Mouse (Mus musculus) ES-E14 (cell line): ENCODE results near the gene Shcbp1l. TPM values are rescaled to one million over a fixed set of nuclear protein-coding genes. Genes with fewer than 3 reads are reported as not detected.

Experiments
- DNase-seq: peaks from one replicate; pipeline ENCODE4 v3.0.0-alpha.2; 2013; ENCODE audit warnings: low read depth, low spot score
- H3K27ac ChIP-seq: 2 replicates; pipeline ENCODE4 v1.5.1; 2012; ENCODE audit warnings: low read depth, mild to moderate bottlenecking, low read length, moderate library complexity, mixed read lengths; ENCODE audit not compliant: poor library complexity, insufficient read depth, severe bottlenecking
- H3K36me3 ChIP-seq: 2 replicates; pipeline ENCODE4 v1.6.1; 2012; ENCODE audit warnings: mild to moderate bottlenecking, low read length, moderate library complexity, mixed read lengths; ENCODE audit not compliant: control insufficient read depth, poor library complexity, insufficient read depth, severe bottlenecking
- H3K4me1 ChIP-seq, 2 experiments: fragments of 150-350 bp in 1 of 2; sonication (generic) in 1 of 2; 2 replicates each; pipeline ENCODE4 v1.6.1; 2012; ENCODE audit warnings: low read length in 2 of 2, mild to moderate bottlenecking in 1 of 2, mixed read lengths in 1 of 2; ENCODE audit not compliant: control insufficient read depth in 2 of 2, insufficient read depth in 2 of 2, poor library complexity in 1 of 2
- H3K4me3 ChIP-seq, 2 experiments: fragments of 150-350 bp in 1 of 2; sonication (generic) in 1 of 2; 2 replicates each; pipeline ENCODE4 v1.5.1; 2012; ENCODE audit warnings: low read length in 2 of 2, low read depth in 1 of 2, mild to moderate bottlenecking in 1 of 2, mixed read lengths in 1 of 2; ENCODE audit not compliant: insufficient read depth in 1 of 2, poor library complexity in 1 of 2, severe bottlenecking in 1 of 2
- H3K9ac ChIP-seq: 2 replicates; pipeline ENCODE4 v1.6.1; 2012; ENCODE audit warnings: low read depth, mild to moderate bottlenecking, low read length, mixed read lengths; ENCODE audit not compliant: poor library complexity, insufficient read depth, severe bottlenecking
- H3K9me3 ChIP-seq: fragments of 150-350 bp; sonication (generic); 2 replicates; pipeline ENCODE4 v1.6.1; 2012; ENCODE audit warnings: low read depth, mild to moderate bottlenecking, low read length; ENCODE audit not compliant: control insufficient read depth, insufficient read depth
- CHD2 ChIP-seq: IDR thresholded peaks from 2 replicates; pipeline ENCODE4 v1.6.1; 2014; ENCODE audit warnings: mild to moderate bottlenecking, low read depth, low read length, inconsistent platforms
- HCFC1 ChIP-seq: IDR thresholded peaks from 2 replicates; pipeline ENCODE4 v1.6.1; 2012; ENCODE audit warnings: low read length, inconsistent platforms, borderline replicate concordance; ENCODE audit not compliant: insufficient read depth
- MAFK ChIP-seq: IDR thresholded peaks from 2 replicates; pipeline ENCODE4 v1.6.1; 2014; ENCODE audit warnings: mild to moderate bottlenecking, low read depth, low read length, inconsistent platforms; ENCODE audit not compliant: insufficient read depth
- ZC3H11A ChIP-seq: IDR thresholded peaks from 2 replicates; pipeline ENCODE4 v1.6.1; 2012; ENCODE audit warnings: low read depth, mild to moderate bottlenecking, inconsistent platforms, low read length, borderline replicate concordance
- ZNF384 ChIP-seq: IDR thresholded peaks from 2 replicates; pipeline ENCODE4 v1.6.1; 2012; ENCODE audit warnings: low read depth, low read length, inconsistent platforms
- in situ Hi-C, 2 experiments: fragments of 600-800 bp; cut with MboI; formaldehyde crosslinking; loops; one replicate each; pipeline ENCODE4 v1.15.1; 2025; ENCODE audit warnings: low sequenced_read_pairs in 2 of 2, inconsistent platforms in 1 of 2; ENCODE audit not compliant: unreplicated experiment in 2 of 2
- total RNA-seq: library from RNA; depleted of rRNA; stranded (reverse); fragments of 300-350 nt; gene quantifications from 2 replicates; pipeline ENCODE4 v1.2.3, GENCODE M21; 2012

Shcbp1l gene
- total RNA-seq, 1 experiment, result 2.3 TPM

- in situ Hi-C loops, result no loop called here
- Histone ChIP-seq H3K27ac (peak within 1 kb of the TSS; percentile 85), H3K4me3 (peak within 1 kb of the TSS; percentile 90 to 91), H3K36me3 (no peaks in the 10 kb centered on the region; the same call in none of the 2 replicates), H3K4me1 (peaks cover 3 to 14% of the 10 kb centered on the region in 2 experiments; a peak in 3 of 4 replicates), H3K9ac (peak within 1 kb of the TSS; percentile 98), H3K9me3 (no peaks in the 10 kb centered on the region)
- peak; percentile 87 for DNase-seq
- TF ChIP-seq HCFC1 (peak; percentile 70; the same call in 1 of the 2 replicates), CHD2 (peak; percentile 92), ZNF384 (no peak)
Observed at GRCm38 (mm10) chr1:153487500-153487879, 62.5 kb downstream of the Shcbp1l start, which contains the start of gene Dhx9. Dhx9 (minus strand) TSS chr1:153487660.

GRCm38 (mm10) chr1:153489132-153489531 is 64.2 kb downstream of the Shcbp1l start:
- Histone ChIP-seq H3K27ac (peak overlapping the region; percentile 56; the same call in 1 of the 2 replicates), H3K9me3 (no peaks in the 10 kb centered on the region), H3K9ac (peak overlapping the region; percentile 34; the same call in 1 of the 2 replicates), H3K4me1 (peaks cover 9 to 16% of the 10 kb centered on the region in 2 experiments; a peak in 3 of 4 replicates), H3K4me3 (no peak overlapping the region), H3K36me3 (no peaks in the 10 kb centered on the region; the same call in none of the 2 replicates)
- in situ Hi-C loops, result no loop called here
- DNase-seq, result no peak
- no peak for TF ChIP-seq ZC3H11A
- no peak for TF ChIP-seq CHD2
- TF ChIP-seq ZNF384, result no peak
- TF ChIP-seq HCFC1, result no peak
- no peak for TF ChIP-seq MAFK

GRCm38 (mm10) chr1:153489540-153489939 is 64.6 kb downstream of the Shcbp1l start:
- peak; percentile 75 for TF ChIP-seq ZNF384
- no peak for TF ChIP-seq ZC3H11A
- Histone ChIP-seq H3K4me1 (peaks cover 9 to 18% of the 10 kb centered on the region in 2 experiments; a peak in 3 of 4 replicates), H3K4me3 (no peak overlapping the region), H3K27ac (no peak overlapping the region; the same call in 1 of the 2 replicates), H3K9ac (no peak overlapping the region; the same call in 1 of the 2 replicates), H3K36me3 (no peaks in the 10 kb centered on the region; the same call in none of the 2 replicates), H3K9me3 (no peaks in the 10 kb centered on the region)
- no peak for DNase-seq
- in situ Hi-C loops, result no loop called here

- no peaks in the 10 kb centered on the region for H3K9me3 ChIP-seq
- H3K9ac ChIP-seq, result peak overlapping the region; percentile 30; the same call in 1 of the 2 replicates
- in situ Hi-C loops, result no loop called here
- no peak for DNase-seq
- TF ChIP-seq ZNF384 (no peak), CHD2 (no peak), HCFC1 (no peak), ZC3H11A (no peak)
- H3K27ac ChIP-seq, result no peak overlapping the region; the same call in 1 of the 2 replicates
- no peak overlapping the region for H3K4me3 ChIP-seq
- H3K36me3 ChIP-seq, result no peaks in the 10 kb centered on the region; the same call in none of the 2 replicates
- peaks cover 9 to 19% of the 10 kb centered on the region in 2 experiments; a peak in 3 of 4 replicates for H3K4me1 ChIP-seq
Observed at GRCm38 (mm10) chr1:153489963-153490362, 65.0 kb downstream of the Shcbp1l start.

- TF ChIP-seq CHD2, result no peak
- no peak for TF ChIP-seq ZNF384
- TF ChIP-seq ZC3H11A, result no peak
- TF ChIP-seq MAFK, result no peak
- no peak for TF ChIP-seq HCFC1
- Histone ChIP-seq H3K36me3 (no peaks in the 10 kb centered on the region), H3K4me3 (no peak overlapping the region), H3K9me3 (no peaks in the 10 kb centered on the region), H3K9ac (no peak overlapping the region), H3K4me1 (peaks cover 12 to 21% of the 10 kb centered on the region in 2 experiments; a peak in 3 of 4 replicates), H3K27ac (peak overlapping the region; percentile 94; the same call in 1 of the 2 replicates)
- in situ Hi-C loops, result no loop called here
- no peak for DNase-seq
Observed at GRCm38 (mm10) chr1:153491345-153491744, 66.4 kb downstream of the Shcbp1l start.
